Mouse (Mus musculus) liver, embryonic 15.5 days (tissue): ENCODE measurements around the gene Cdh4. TPM values are rescaled to one million over a fixed set of nuclear protein-coding genes. Genes with fewer than 3 reads are reported as not detected.

Source experiments
- ATAC-seq: fragments of 200-750 bp; cut with Nextera tagmentation; 2 replicates; pipeline ENCODE4 v1.8.0; 2017; ENCODE audit warnings: moderate number of reproducible peaks, mild to moderate bottlenecking, moderate library complexity; ENCODE audit not compliant: insufficient read depth
- H3K27ac ChIP-seq: fragments of 300-500 bp; sonication (generic); replicated peaks from 2 replicates; pipeline ENCODE4 v1.5.1; 2015; ENCODE audit warnings: mild to moderate bottlenecking, inconsistent platforms
- H3K27me3 ChIP-seq: fragments of 300-500 bp; sonication (generic); 2 replicates; pipeline ENCODE4 v1.6.1; 2015; ENCODE audit warnings: mild to moderate bottlenecking, inconsistent platforms
- H3K36me3 ChIP-seq: fragments of 300-500 bp; sonication (generic); replicated peaks from 2 replicates; pipeline ENCODE4 v1.6.1; 2015; ENCODE audit warnings: moderate library complexity, mild to moderate bottlenecking, inconsistent platforms
- H3K4me1 ChIP-seq: fragments of 300-500 bp; sonication (generic); replicated peaks from 2 replicates; pipeline ENCODE4 v1.6.1; 2015; ENCODE audit warnings: inconsistent platforms
- H3K4me2 ChIP-seq: fragments of 300-500 bp; sonication (generic); 2 replicates; pipeline ENCODE4 v1.6.1; 2015; ENCODE audit warnings: moderate library complexity, mild to moderate bottlenecking, inconsistent platforms
- H3K4me3 ChIP-seq: fragments of 300-500 bp; sonication (generic); replicated peaks from 2 replicates; pipeline ENCODE4 v1.5.1; 2015; ENCODE audit warnings: mild to moderate bottlenecking, inconsistent platforms
- H3K9ac ChIP-seq: fragments of 300-500 bp; sonication (generic); 2 replicates; pipeline ENCODE4 v1.6.1; 2015; ENCODE audit warnings: moderate library complexity, mild to moderate bottlenecking, inconsistent platforms
- H3K9me3 ChIP-seq: fragments of 300-500 bp; sonication (generic); replicated peaks from 2 replicates; pipeline ENCODE4 v1.6.1; 2016; ENCODE audit warnings: inconsistent platforms
- WGBS: fragments of 180-500 bp; shearing (Covaris S2); methylation state at CpG from one replicate; pipeline ENCODE4 v1.1.7; 2015; ENCODE audit warnings: mixed read lengths; ENCODE audit not compliant: insufficient replicate concordance; 5-methylcytosine and 5-hydroxymethylcytosine counted together
- polyA plus RNA-seq: library from polyadenylated mRNA; unstranded; fragments of >200 nt; fragmentation: Nextera tagmentation; extraction: Ambion mirVana; gene quantifications from 2 replicates; pipeline ENCODE4 v1.2.1, GENCODE M21; 2015

Cdh4 gene
- polyA plus RNA-seq, 1 experiment from 2014 or later = 0.29 TPM

- no peak for ATAC-seq
- Histone ChIP-seq H3K4me2 (no peak overlapping the region), H3K9me3 (no peaks in the 10 kb centered on the region), H3K36me3 (no peaks in the 10 kb centered on the region), H3K4me3 (no peak overlapping the region), H3K27me3 (no peaks in the 10 kb centered on the region), H3K9ac (no peak overlapping the region), H3K4me1 (no peaks in the 10 kb centered on the region), H3K27ac (no peak overlapping the region)
- WGBS = 60% methylated on average over 9 of the region's 9 CpGs
These were observed 392.7 kb downstream of the Cdh4 start for GRCm38 (mm10) chr2:179834892-179835291.

- Histone ChIP-seq H3K4me1 (no peaks in the 10 kb centered on the region), H3K27ac (no peak overlapping the region), H3K4me3 (no peak overlapping the region), H3K9me3 (no peaks in the 10 kb centered on the region), H3K9ac (no peak overlapping the region), H3K4me2 (no peak overlapping the region), H3K27me3 (no peaks in the 10 kb centered on the region), H3K36me3 (no peaks in the 10 kb centered on the region)
- no peak for ATAC-seq
- 66% methylated on average over 7 of the region's 7 CpGs for WGBS
These were observed 393.3 kb downstream of the Cdh4 start for GRCm38 (mm10) chr2:179835570-179835969.

GRCm38 (mm10) chr2:179837186-179837585 lies 395.0 kb downstream of the Cdh4 start:
- Histone ChIP-seq H3K4me3 (no peak overlapping the region), H3K4me2 (no peak overlapping the region), H3K36me3 (no peaks in the 10 kb centered on the region), H3K9ac (no peak overlapping the region), H3K4me1 (no peaks in the 10 kb centered on the region), H3K27me3 (no peaks in the 10 kb centered on the region), H3K27ac (no peak overlapping the region), H3K9me3 (no peaks in the 10 kb centered on the region)
- no peak for ATAC-seq
- 57% methylated on average over 10 of the region's 10 CpGs for WGBS

- ATAC-seq = no peak
- H3K36me3 ChIP-seq = no peaks in the 10 kb centered on the region
- H3K4me1 ChIP-seq = no peaks in the 10 kb centered on the region
- H3K9me3 ChIP-seq = no peaks in the 10 kb centered on the region
- H3K27me3 ChIP-seq = no peaks in the 10 kb centered on the region
- H3K4me3 ChIP-seq = no peak overlapping the region
- no peak overlapping the region for H3K4me2 ChIP-seq
- no peak overlapping the region for H3K9ac ChIP-seq
- no peak overlapping the region for H3K27ac ChIP-seq
- 72% methylated on average over 7 of the region's 7 CpGs for WGBS
These were observed 395.8 kb downstream of the Cdh4 start for GRCm38 (mm10) chr2:179838036-179838435.

GRCm38 (mm10) chr2:179842610-179843389 lies 400.6 kb downstream of the Cdh4 start:
- no peaks in the 10 kb centered on the region for H3K9me3 ChIP-seq
- H3K9ac ChIP-seq = no peak overlapping the region
- ATAC-seq = peak; percentile 7; the same call in 1 of the 2 replicates
- WGBS = 62% methylated on average over 12 of the region's 12 CpGs
- H3K4me2 ChIP-seq = no peak overlapping the region
- H3K27me3 ChIP-seq = no peaks in the 10 kb centered on the region
- no peaks in the 10 kb centered on the region for H3K4me1 ChIP-seq
- H3K27ac ChIP-seq = no peak overlapping the region
- H3K4me3 ChIP-seq = no peak overlapping the region
- no peaks in the 10 kb centered on the region for H3K36me3 ChIP-seq

- Histone ChIP-seq H3K9ac (no peak overlapping the region), H3K27me3 (no peaks in the 10 kb centered on the region), H3K4me2 (no peak overlapping the region), H3K9me3 (no peaks in the 10 kb centered on the region), H3K36me3 (no peaks in the 10 kb centered on the region), H3K27ac (no peak overlapping the region), H3K4me1 (no peaks in the 10 kb centered on the region), H3K4me3 (no peak overlapping the region)
- WGBS = 47% methylated on average over 9 of the region's 9 CpGs
- ATAC-seq = no peak
These were observed 407.5 kb downstream of the Cdh4 start for GRCm38 (mm10) chr2:179849732-179850131.

GRCm38 (mm10) chr2:179852169-179852568 lies 409.9 kb downstream of the Cdh4 start:
- Histone ChIP-seq H3K4me1 (no peaks in the 10 kb centered on the region), H3K27ac (no peak overlapping the region), H3K9ac (no peak overlapping the region), H3K27me3 (no peaks in the 10 kb centered on the region), H3K4me2 (no peak overlapping the region), H3K4me3 (no peak overlapping the region), H3K36me3 (no peaks in the 10 kb centered on the region), H3K9me3 (no peaks in the 10 kb centered on the region)
- WGBS = 62% methylated on average over 10 of the region's 10 CpGs
- no peak for ATAC-seq

GRCm38 (mm10) chr2:179852862-179853261 lies 410.6 kb downstream of the Cdh4 start:
- Histone ChIP-seq H3K4me2 (no peak overlapping the region), H3K4me3 (no peak overlapping the region), H3K27ac (no peak overlapping the region), H3K36me3 (no peaks in the 10 kb centered on the region), H3K27me3 (no peaks in the 10 kb centered on the region), H3K4me1 (no peaks in the 10 kb centered on the region), H3K9me3 (no peaks in the 10 kb centered on the region), H3K9ac (no peak overlapping the region)
- ATAC-seq = no peak
- 71% methylated on average over 11 of the region's 11 CpGs for WGBS

- Histone ChIP-seq H3K4me1 (no peaks in the 10 kb centered on the region), H3K4me3 (no peak overlapping the region), H3K9ac (no peak overlapping the region), H3K27me3 (no peaks in the 10 kb centered on the region), H3K9me3 (no peaks in the 10 kb centered on the region), H3K27ac (no peak overlapping the region), H3K4me2 (no peak overlapping the region), H3K36me3 (no peaks in the 10 kb centered on the region)
- no peak for ATAC-seq
- WGBS = 72% methylated on average over 10 of the region's 10 CpGs
These were observed 411.7 kb downstream of the Cdh4 start for GRCm38 (mm10) chr2:179853892-179854291.

GRCm38 (mm10) chr2:179857086-179857485 lies 414.9 kb downstream of the Cdh4 start:
- H3K27ac ChIP-seq = no peak overlapping the region
- no peak overlapping the region for H3K4me2 ChIP-seq
- no peaks in the 10 kb centered on the region for H3K27me3 ChIP-seq
- WGBS = 34% methylated on average over 4 of the region's 4 CpGs
- no peak overlapping the region for H3K4me3 ChIP-seq
- H3K4me1 ChIP-seq = no peaks in the 10 kb centered on the region
- no peak for ATAC-seq
- no peaks in the 10 kb centered on the region for H3K9me3 ChIP-seq
- no peak overlapping the region for H3K9ac ChIP-seq
- H3K36me3 ChIP-seq = no peaks in the 10 kb centered on the region

- H3K9ac ChIP-seq = no peak overlapping the region
- no peaks in the 10 kb centered on the region for H3K9me3 ChIP-seq
- WGBS = 67% methylated on average over 3 of the region's 3 CpGs
- no peak for ATAC-seq
- no peak overlapping the region for H3K27ac ChIP-seq
- H3K4me3 ChIP-seq = no peak overlapping the region
- H3K4me1 ChIP-seq = no peaks in the 10 kb centered on the region
- H3K4me2 ChIP-seq = no peak overlapping the region
- no peaks in the 10 kb centered on the region for H3K27me3 ChIP-seq
- no peaks in the 10 kb centered on the region for H3K36me3 ChIP-seq
These were observed 420.4 kb downstream of the Cdh4 start for GRCm38 (mm10) chr2:179862676-179863075.

GRCm38 (mm10) chr2:179863266-179863665 lies 421.0 kb downstream of the Cdh4 start:
- no peak for ATAC-seq
- Histone ChIP-seq H3K27me3 (no peaks in the 10 kb centered on the region), H3K27ac (no peak overlapping the region)

More at GRCm38 (mm10) chr2:179863266-179863665, 421.0 kb downstream of the Cdh4 start:
- Histone ChIP-seq H3K9me3 (no peaks in the 10 kb centered on the region), H3K4me1 (no peaks in the 10 kb centered on the region), H3K4me3 (no peak overlapping the region), H3K4me2 (no peak overlapping the region), H3K36me3 (no peaks in the 10 kb centered on the region), H3K9ac (no peak overlapping the region)
- WGBS = 47% methylated on average over 3 of the region's 3 CpGs
